Mouse (Mus musculus): ENCODE data around the gene Gcgr.
"Not testable (repeated sequence)": the region's sequence is repeated elsewhere in the genome, so short reads cannot be mapped to it uniquely, and the experiment has no call there.

The Gcgr gene

GRCm38 (mm10) chr11:120571754-120572416 is 41.4 kb downstream of the Gcgr start:
- DNase-seq (ENCODE audit: low spot score): no peak

DNA sequence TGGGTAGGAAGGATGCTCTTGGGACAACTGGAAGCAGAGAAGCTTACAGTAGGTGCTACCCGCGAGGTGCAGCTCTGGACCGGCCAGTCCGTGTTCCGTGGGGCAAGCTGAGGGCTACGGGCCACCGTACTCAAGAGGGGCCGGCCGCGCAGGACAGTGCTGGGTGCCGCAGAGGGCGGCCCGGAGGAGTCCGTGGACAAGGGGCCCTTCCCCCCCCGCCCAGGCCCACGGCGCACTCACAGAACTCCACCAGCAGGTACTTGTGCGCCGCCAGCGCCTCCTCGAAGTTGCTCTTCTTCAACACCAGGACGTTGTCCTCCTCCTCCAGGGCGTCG is 41.9 kb downstream of the Gcgr start:
- DNase-seq (ENCODE audit: low spot score): no peak

GRCm38 (mm10) chr11:120572752-120573584 is 42.5 kb downstream of the Gcgr start, which contains the start of gene P4hb:
Gene P4hb, minus strand, starts transcription at chr11:120573253.
- peak; percentile 98 for DNase-seq (ENCODE audit: low spot score)

DNA sequence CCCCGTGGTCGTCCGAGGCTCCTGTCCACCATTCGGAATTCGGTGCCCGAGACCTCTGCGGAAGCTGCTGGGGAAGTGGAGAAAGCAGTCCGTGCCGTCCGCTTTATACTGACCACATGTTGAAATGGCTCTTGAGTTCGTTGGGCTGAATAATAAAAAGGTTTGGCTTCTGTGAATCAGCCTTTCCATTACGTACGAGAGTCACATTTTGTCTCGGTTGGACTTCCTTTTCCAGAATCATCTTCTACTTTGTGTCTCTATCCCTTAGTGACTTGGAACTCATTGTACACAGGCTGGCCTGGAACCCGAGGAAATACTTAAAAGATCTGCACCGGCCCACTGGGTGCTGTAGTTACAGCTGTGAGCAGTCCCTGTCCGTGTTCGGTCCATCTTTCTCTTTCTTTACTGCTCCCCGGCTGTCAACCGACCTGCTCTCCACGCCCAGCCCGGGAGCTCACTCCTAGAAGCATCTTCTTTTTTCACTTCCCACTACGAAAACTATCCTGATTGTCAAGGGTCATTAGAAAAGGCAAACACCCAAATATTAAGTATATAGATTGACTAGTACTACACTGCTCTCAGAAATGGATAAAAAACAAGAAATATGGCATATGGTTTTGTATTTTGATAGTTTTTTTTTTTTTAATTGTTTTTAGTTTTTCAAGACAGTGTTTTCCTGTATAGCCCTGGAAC is 43.2 kb downstream of the Gcgr start:
- no peak for DNase-seq (ENCODE audit: low spot score)

DNA sequence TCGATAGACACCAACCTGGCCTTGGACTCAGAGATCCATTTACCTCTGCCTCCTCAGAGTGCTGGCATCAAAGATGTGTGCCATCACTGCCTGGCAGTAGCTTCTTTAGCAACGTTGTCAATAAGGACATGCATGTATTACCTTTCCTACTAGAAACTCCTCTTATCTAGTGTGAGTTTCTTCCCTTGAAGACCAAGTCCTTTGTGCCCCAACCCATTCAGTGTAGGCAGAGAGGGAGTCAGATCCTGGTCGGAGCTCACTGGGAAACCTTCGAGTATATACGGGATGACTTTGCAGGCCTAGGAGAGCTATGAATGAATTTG is 43.7 kb downstream of the Gcgr start:
- DNase-seq (ENCODE audit: low spot score): no peak

- DNase-seq (ENCODE audit: low spot score): no peak
Measured at GRCm38 (mm10) chr11:120575046-120575445, 44.5 kb downstream of the Gcgr start.

DNA sequence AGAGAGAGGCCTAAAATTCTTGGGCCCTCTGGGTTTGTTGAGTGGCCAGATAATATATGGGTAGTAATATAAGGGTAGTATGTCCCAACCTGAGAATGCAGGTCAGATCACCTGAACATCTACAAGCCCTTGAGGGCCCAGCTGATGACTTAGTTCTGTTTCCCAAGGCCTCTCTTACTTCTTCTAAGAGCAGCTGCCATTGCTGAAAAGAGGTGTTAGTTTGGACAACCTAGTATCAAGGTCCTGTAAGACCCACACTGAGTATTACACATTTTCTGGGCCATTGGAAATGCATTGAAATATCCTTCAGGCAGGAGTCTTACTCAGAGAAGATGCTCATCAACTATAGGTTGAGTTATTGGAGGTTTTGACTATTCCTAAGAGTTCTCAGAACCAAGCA is 45.4 kb downstream of the Gcgr start:
- no peak for DNase-seq (ENCODE audit: low spot score)

GRCm38 (mm10) chr11:120576365-120576981 is 46.0 kb downstream of the Gcgr start:
- no peak for DNase-seq (ENCODE audit: low spot score)

GRCm38 (mm10) chr11:120577211-120578023 is 46.9 kb downstream of the Gcgr start:
- DNase-seq (ENCODE audit: low spot score): no peak

GRCm38 (mm10) chr11:120578024-120578693 is 47.7 kb downstream of the Gcgr start:
- no peak for DNase-seq (ENCODE audit: low spot score)

DNA sequence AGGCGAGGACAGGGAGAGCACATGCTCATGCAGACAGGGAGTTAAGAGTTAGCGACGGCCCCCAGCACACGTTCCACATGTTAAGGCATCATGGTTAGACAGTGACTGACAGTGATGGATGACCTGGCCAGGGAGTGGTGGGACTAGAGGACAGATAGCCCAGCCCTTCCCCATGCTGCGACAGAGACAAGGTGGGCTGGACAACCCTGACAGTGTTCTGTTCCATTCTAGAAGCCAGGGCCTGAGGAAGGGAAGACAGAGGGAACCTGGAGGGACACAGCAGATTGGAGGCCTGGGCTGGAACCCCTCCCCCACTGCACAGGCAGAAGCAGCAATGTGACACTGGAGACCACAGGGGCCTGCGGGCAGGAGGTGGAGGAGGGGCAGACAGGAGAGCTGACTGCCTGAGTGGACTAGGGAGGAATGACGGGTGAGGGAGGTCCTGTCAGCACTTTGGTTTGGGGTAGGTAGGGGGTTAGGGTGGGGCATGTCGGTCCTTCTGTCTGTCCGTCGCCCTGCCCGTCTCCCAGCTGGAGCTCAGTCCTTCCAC is 48.3 kb downstream of the Gcgr start:
- no peak for DNase-seq (ENCODE audit: low spot score)

DNA sequence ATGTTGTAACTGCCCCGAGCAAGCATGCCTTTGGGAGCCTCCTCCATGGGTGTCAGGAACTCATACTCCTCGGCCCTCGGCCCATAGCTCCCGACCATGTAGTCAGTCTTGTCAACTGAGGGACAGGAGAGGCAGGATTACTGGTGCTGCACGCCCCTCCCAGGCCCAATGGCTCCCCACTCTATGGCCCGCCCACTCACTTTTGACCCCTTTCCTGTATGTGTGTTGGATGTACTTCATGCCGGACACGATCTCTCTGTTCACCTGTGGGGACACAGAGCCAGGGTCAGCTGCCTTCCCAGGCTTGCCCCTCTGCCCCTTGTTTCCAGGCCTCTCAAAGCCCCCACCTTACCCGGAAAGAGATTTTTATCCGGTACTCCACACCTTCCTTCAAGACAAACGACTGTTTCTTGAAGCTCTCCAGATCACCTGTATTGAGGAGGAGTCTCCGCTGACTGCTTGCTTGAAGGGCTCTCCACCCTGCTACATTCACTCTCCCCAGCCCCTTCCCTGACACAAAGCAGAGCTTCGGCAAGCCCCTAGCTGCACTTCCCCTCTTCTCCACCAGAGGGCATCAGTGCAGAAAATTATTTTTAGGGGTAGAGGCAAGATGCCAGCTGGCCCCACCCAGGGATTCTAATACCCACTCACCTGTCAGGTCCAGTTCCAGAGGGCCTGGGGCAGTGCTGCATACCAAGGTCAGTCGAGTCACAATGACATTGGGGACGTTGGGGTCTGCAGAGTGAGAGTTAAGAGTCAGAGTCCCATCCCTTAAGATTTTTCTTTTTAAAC is 49.0 kb downstream of the Gcgr start:
- no peak for DNase-seq (ENCODE audit: low spot score)

- DNase-seq (ENCODE audit: low spot score): no peak
Measured at GRCm38 (mm10) chr11:120580190-120580589, 49.7 kb downstream of the Gcgr start.

DNA sequence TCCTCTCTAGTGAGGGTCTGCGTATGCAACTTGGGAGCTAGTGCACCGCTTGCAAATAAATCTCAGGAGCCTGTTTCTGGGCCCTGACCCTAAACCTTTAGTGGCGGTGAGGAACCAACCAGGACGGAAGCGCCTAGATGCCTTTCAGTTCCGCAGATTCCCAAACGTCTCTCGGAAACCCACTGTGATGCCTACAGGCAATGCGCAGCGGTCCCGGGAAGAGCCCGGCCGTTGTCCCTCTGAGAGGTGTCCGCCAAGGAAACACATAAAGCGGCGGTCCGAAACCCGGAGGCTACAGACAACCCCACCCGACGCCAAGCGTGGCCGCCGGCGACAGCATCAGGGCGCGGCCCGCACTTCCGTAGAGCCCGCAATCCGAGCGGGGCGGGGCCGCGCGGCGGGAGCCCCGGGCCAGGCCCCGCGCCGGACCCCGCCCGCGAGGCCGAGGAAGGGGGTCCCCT is 50.4 kb downstream of the Gcgr start:
- DNase-seq (ENCODE audit: low spot score): no peak

DNA sequence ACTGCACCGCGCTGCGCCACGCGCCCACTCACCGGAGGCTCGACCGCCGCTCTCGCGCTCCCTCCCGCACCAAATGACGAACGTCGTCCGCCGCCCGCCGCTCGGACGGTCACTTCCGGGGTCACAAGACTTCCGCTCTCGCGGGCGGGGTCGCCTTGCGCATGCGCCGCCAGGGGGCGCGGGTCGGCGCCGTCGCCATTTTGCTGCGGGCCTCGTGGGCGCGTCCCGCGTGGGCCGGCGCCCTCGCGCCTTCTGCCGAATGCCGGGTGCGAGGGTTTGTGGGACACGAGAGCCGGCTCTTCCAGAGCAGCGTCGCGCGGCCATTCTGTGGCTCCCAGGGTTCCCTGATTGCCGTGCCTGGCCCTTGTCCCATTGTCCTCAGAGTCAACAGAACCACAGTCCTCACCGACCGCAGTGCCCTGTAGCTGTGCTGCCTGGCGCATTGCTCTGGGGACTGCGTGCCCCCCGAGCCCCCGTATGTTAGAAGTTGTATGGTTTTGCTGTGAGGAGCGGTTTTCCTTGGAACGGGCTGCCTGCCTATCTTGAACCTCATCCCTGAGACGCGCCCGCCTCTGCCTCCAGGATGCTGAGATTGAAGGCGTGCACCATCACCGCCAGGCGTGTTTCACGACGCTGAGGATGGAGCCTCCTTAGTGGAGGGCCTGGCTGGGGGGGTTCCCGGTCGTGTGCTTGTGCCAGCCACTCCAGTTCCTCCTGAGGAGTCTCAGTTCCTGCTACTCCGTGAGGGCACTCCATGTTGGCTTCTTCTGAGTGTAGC is 51.2 kb downstream of the Gcgr start, which contains the start of gene Arhgdia:
Arhgdia (minus strand) TSS at position 135 of the 778 bp plus-strand sequence.
- DNase-seq (ENCODE audit: low spot score): peak; percentile 65

DNA sequence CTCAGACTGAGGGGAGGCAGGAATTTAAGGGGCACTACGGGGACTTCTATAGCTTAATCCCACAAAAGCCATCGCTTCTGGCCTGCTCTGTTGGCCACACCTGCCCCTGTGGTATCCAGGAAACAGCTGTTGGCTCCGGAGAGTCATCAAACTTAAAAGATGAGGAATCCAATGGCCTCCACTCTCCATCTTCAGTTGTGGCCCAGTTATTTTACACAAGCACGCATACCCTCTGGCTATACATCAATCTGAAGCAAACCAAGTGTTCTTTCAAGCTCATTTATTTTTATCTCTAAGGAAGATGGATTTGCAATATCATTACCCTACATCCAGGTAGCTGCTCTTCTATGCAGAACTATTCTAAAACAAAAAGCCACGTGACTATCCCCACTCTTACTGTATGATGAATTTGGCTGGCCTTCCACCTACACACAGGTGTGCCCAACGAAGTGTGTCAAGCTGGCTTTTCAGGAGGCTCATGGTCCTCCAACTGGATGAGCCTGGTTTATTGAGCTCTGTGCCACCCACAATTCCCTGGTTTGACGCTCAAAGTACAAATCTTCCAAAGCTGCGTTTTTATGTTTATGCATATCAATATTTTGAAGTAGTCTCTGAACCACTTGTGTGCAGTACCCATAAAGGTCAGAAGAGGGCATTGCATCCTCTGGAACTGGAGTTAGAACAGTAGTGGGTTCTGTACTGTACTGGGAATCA is 51.9 kb downstream of the Gcgr start:
- DNase-seq (ENCODE audit: low spot score): no peak

- not testable (repeated sequence) for DNase-seq (ENCODE audit: low spot score)
Measured at GRCm38 (mm10) chr11:120582982-120583293, 52.4 kb downstream of the Gcgr start.

- DNase-seq (ENCODE audit: low spot score): no peak
Measured at GRCm38 (mm10) chr11:120583937-120584336, 53.4 kb downstream of the Gcgr start.

DNA sequence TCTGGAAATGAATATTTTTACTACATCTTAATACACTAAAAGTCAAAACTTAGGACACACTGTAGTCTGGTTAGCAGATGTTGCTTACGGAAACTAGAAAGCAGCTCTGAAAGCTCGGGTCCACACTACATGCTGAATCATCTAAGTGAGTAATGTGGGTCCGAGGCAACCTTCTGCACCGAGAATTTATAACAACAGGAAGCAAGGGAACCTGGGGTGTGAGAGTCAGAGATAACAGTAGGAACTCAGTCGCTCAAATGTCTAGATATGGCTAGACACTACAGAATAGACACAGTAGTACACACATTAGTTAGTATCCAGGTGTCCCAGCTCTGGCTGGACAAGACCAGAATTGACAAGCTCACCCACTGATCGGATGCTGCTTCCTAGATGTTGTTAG is 58.0 kb downstream of the Gcgr start:
- no peak for DNase-seq (ENCODE audit: low spot score)
